Mouse (Mus musculus): ENCODE data around the gene Tmem186. TPM values are rescaled to one million over a fixed set of nuclear protein-coding genes. Genes with fewer than 3 reads are reported as not detected.

Gene Tmem186
- polyA plus RNA-seq, 1 experiment from 2014 or later = 15.3 TPM

DNA sequence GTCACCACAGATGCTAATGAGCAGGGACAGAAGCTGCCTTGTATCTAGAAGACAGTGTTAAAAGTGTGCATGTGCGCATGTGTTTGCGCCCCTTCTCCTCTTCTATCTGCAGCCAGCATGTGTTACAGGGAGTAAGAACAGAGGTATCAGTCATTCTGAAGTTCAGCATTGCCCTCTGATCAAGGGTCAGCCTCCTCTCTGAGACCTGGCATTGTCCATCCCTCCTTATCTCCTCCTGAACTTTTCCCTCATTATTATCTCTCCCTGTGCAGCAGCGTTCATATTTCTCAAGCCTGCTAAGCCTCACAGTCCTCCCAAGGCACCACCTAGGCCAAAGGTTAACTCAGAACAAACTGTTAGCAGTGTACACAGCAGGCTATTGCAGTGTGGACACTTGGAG is 33.7 kb downstream of the Tmem186 start:
- no peak overlapping the region for H3K4me2 ChIP-seq
- no peaks in the 10 kb centered on the region for H3K4me1 ChIP-seq
- H3K9ac ChIP-seq = no peak overlapping the region
- H3K36me3 ChIP-seq = peaks cover 24% of the 10 kb centered on the region
- H3K27ac ChIP-seq (replicated peaks) = no peak overlapping the region
- no peak for ATAC-seq (ENCODE audit: extremely low read depth, insufficient number of reproducible peaks, low FRiP score, low TSS enrichment)
- no peaks in the 10 kb centered on the region for H3K27me3 ChIP-seq (replicated peaks)
- no peak overlapping the region for H3K4me3 ChIP-seq
- no peaks in the 10 kb centered on the region for H3K9me3 ChIP-seq
- WGBS = 49% methylated on average over 3 of the region's 3 CpGs

DNA sequence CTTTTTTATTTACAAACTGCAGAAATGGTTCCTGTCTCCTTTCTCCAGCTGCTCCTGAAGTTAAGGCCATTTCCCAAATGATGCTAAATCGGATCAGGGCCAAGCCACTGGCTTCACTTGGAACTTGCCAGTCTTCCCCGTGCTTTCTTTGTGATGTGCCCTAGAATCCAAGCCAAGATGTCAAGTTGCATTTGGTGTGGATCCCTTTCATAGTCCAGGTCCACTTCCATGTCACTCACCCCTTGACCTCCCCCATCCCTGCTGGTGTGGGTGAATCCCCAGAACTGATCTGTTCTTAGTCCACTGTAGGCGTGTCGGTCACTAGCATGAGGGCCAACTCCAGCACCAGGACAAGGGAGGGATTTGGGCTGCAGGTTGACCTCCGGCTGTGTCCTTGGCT is 40.0 kb downstream of the Tmem186 start:
- H3K4me2 ChIP-seq = no peak overlapping the region
- H3K4me1 ChIP-seq = no peaks in the 10 kb centered on the region
- H3K4me3 ChIP-seq = no peak overlapping the region
- H3K9me3 ChIP-seq = no peaks in the 10 kb centered on the region
- H3K27me3 ChIP-seq (replicated peaks) = no peaks in the 10 kb centered on the region
- no peak overlapping the region for H3K9ac ChIP-seq
- H3K27ac ChIP-seq (replicated peaks) = no peak overlapping the region
- H3K36me3 ChIP-seq = no peaks in the 10 kb centered on the region
- ATAC-seq (ENCODE audit: extremely low read depth, insufficient number of reproducible peaks, low FRiP score, low TSS enrichment) = no peak
- WGBS = 80% methylated on average over 5 of the region's 5 CpGs

DNA sequence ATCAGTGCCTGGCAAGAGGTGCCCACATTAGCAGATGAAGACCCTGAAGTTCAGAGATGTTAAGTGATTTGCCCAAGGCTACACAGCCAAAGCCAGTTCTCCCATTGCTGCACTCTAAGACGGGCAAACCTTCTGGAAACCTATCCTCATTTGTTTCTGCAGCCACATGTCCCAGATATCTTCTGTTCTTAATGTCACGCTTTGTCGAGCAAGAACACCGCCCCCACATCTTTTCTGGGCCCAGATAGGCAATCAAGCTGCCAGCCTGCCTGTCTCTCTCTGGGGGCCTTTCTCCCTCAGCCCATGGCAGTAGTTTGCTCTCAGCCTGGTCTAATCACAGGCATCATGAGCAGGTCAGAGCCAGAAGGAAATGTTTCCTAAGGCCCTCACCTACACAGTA is 41.2 kb downstream of the Tmem186 start:
- no peak for ATAC-seq (ENCODE audit: extremely low read depth, insufficient number of reproducible peaks, low FRiP score, low TSS enrichment)
- no peak overlapping the region for H3K4me2 ChIP-seq
- no peak overlapping the region for H3K27ac ChIP-seq (replicated peaks)
- 72% methylated on average over 4 of the region's 4 CpGs for WGBS
- no peaks in the 10 kb centered on the region for H3K4me1 ChIP-seq
- no peak overlapping the region for H3K4me3 ChIP-seq
- H3K36me3 ChIP-seq = no peaks in the 10 kb centered on the region
- no peak overlapping the region for H3K9ac ChIP-seq
- H3K9me3 ChIP-seq = no peaks in the 10 kb centered on the region
- no peaks in the 10 kb centered on the region for H3K27me3 ChIP-seq (replicated peaks)

- H3K9ac ChIP-seq = no peak overlapping the region
- no peaks in the 10 kb centered on the region for H3K4me1 ChIP-seq
- no peak overlapping the region for H3K4me3 ChIP-seq
- no peaks in the 10 kb centered on the region for H3K9me3 ChIP-seq
- no peak overlapping the region for H3K4me2 ChIP-seq
- no peaks in the 10 kb centered on the region for H3K27me3 ChIP-seq (replicated peaks)
- H3K36me3 ChIP-seq = no peaks in the 10 kb centered on the region
- H3K27ac ChIP-seq (replicated peaks) = no peak overlapping the region
- 62% methylated on average over 4 of the region's 4 CpGs for WGBS
- no peak for ATAC-seq (ENCODE audit: extremely low read depth, insufficient number of reproducible peaks, low FRiP score, low TSS enrichment)
Measured at GRCm38 (mm10) chr16:8595411-8595810, 42.1 kb downstream of the Tmem186 start.

DNA sequence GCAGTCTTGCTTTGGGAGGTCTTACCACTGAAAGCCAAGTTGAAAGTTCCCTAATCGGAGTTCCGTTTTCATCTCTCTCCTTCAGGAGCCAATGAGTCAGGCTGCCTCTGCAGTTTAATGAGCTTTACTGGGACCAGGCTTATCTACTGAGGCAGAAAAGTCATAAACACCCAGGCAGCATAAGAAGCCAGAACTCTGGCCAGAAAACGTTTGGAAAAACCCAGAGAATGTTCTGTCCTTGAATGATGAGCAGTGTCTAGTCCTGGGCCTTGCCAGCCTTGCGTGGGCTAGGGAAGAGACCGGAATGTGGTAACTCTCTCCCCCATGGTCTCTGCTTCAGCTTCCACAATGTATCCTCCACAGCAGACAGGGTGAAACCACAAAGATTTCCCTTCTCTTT is 52.5 kb downstream of the Tmem186 start:
- no peak for ATAC-seq (ENCODE audit: extremely low read depth, insufficient number of reproducible peaks, low FRiP score, low TSS enrichment)
- Histone ChIP-seq H3K36me3 (peaks cover 70% of the 10 kb centered on the region), H3K4me3 (no peak overlapping the region), H3K4me2 (no peak overlapping the region), H3K9ac (no peak overlapping the region), H3K9me3 (peaks cover 6% of the 10 kb centered on the region; the same call in 1 of the 2 replicates), H3K4me1 (no peaks in the 10 kb centered on the region), H3K27me3 (replicated peaks) (no peaks in the 10 kb centered on the region), H3K27ac (replicated peaks) (no peak overlapping the region)
- WGBS = 70% methylated on average over 5 of the region's 5 CpGs

GRCm38 (mm10) chr16:8584248-8584647 is 53.3 kb downstream of the Tmem186 start:
- no peak overlapping the region for H3K27ac ChIP-seq (replicated peaks)
- H3K9me3 ChIP-seq = peaks cover 6% of the 10 kb centered on the region; the same call in 1 of the 2 replicates
- no peak overlapping the region for H3K4me3 ChIP-seq
- H3K4me1 ChIP-seq = no peaks in the 10 kb centered on the region
- peaks cover 62% of the 10 kb centered on the region for H3K36me3 ChIP-seq
- H3K4me2 ChIP-seq = no peak overlapping the region
- ATAC-seq (ENCODE audit: extremely low read depth, insufficient number of reproducible peaks, low FRiP score, low TSS enrichment) = no peak
- 76% methylated on average over 1 of the region's 1 CpGs for WGBS
- no peaks in the 10 kb centered on the region for H3K27me3 ChIP-seq (replicated peaks)
- no peak overlapping the region for H3K9ac ChIP-seq

Small RNA genes within 50 kb of the gene (microRNA-seq; reads per million reads assigned to microRNA genes)
- not detected for gene Gm22137

Other genes with a start within 250 kb of the Tmem186 start
- gene Tmem114, start 212.6 kb downstream of the Tmem186 start, polyA plus RNA-seq (2015; fragmentation: Nextera tagmentation; extraction: Ambion mirVana) = not detected in 2 replicates
- gene Mettl22, start 166.9 kb downstream of the Tmem186 start, polyA plus RNA-seq (2015; fragmentation: Nextera tagmentation; extraction: Ambion mirVana) = 33.4 and 41.6 TPM in 2 replicates
- gene Abat, start 124.3 kb downstream of the Tmem186 start, polyA plus RNA-seq (2015; fragmentation: Nextera tagmentation; extraction: Ambion mirVana) = 41.2 and 41.3 TPM in 2 replicates
- gene Pmm2, start within 50 bp of the Tmem186 start, polyA plus RNA-seq (2015; fragmentation: Nextera tagmentation; extraction: Ambion mirVana) = 38.1 and 42.2 TPM in 2 replicates
- gene Carhsp1, start 34.4 kb upstream of the Tmem186 start, polyA plus RNA-seq (2015; fragmentation: Nextera tagmentation; extraction: Ambion mirVana) = 87.2 and 90.0 TPM in 2 replicates
- gene Gm5767, start 43.1 kb upstream of the Tmem186 start, polyA plus RNA-seq (2015; fragmentation: Nextera tagmentation; extraction: Ambion mirVana) = not detected in 2 replicates
- gene Usp7, start 154.6 kb upstream of the Tmem186 start, polyA plus RNA-seq (2015; fragmentation: Nextera tagmentation; extraction: Ambion mirVana) = 14.3 and 15.2 TPM in 2 replicates
- gene 1810013L24Rik, start 192.4 kb upstream of the Tmem186 start, polyA plus RNA-seq (2015; fragmentation: Nextera tagmentation; extraction: Ambion mirVana) = 15.5 and 16.4 TPM in 2 replicates

All from heart, embryonic 13.5 days (tissue).